Mouse (Mus musculus): ENCODE results near the gene Klhdc7b.

The Klhdc7b gene

DNA sequence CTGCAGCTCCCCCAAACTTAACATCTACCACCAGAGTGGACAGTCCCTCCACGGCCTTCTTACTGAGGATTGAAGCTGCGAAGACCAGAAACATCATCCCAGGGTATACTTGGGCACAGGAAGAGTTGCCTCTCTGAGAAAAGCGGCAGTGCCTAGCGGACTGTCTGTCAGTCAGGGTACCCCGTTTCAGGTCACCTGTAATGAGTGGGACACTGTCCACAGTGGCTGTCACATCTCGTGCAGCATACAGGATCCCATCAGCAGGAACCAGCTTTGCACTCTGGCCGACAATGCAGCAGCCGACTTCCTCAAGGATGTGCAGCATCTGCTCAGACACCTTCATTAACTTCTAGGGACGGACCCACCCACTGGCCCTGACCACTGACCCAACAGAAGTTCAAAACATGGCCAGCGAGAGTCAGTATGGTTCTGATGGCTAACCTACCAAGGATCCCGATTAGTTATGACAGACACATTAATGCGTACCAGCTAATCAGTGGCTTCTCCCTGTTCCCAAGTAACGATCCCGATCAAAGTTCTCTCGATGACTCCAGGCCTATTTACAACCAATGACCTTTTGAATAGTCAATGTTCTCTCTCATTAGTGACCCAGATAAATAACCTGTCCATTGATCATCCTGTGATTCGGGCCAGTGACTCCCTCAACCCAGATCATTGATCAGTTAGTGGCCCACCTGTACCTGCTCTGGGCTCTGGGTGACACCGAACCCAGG, 9.7 kb upstream of the Klhdc7b start:
- in situ Hi-C loops (cut with MboI, MseI): loop anchor here (5.0 kb wide), 1 partner anchor 52 kb away; the partner anchor contains the start of genes C730034F03Rik, Chkb, Cpt1b and Gm44502

GRCm38 (mm10) chr15:89376040-89376439, 8.7 kb upstream of the Klhdc7b start:
- in situ Hi-C loops (cut with MboI, MseI): no loop called here

GRCm38 (mm10) chr15:89376957-89377356, 7.8 kb upstream of the Klhdc7b start, which contains the start of gene Tymp:
Gene Tymp (minus strand): TSS chr15:89377039.
- in situ Hi-C loops (cut with MboI, MseI): no loop called here

DNA sequence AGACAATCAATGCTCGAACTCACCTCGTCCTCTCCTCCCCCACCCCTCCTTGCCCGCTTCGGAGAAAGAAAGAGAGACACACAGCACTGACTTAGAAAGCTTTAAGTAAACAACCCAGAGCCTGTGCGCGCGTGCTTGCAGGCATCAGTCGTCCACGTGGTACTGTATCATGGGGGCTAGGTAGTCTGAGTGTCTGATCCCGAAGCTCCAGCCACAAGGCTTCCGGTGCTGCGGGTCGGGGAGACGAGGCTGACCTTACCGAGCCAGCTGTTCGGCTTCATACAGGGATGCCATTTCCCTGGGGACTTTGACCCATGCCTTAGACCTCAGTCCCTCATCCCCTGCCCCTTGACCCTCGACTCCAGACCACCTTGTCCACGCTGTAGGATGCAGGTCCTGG, 7.4 kb upstream of the Klhdc7b start:
- in situ Hi-C loops (cut with MboI, MseI): no loop called here

- in situ Hi-C loops (cut with MboI, MseI): no loop called here
Observed at GRCm38 (mm10) chr15:89377938-89378828, 6.5 kb upstream of the Klhdc7b start.

DNA sequence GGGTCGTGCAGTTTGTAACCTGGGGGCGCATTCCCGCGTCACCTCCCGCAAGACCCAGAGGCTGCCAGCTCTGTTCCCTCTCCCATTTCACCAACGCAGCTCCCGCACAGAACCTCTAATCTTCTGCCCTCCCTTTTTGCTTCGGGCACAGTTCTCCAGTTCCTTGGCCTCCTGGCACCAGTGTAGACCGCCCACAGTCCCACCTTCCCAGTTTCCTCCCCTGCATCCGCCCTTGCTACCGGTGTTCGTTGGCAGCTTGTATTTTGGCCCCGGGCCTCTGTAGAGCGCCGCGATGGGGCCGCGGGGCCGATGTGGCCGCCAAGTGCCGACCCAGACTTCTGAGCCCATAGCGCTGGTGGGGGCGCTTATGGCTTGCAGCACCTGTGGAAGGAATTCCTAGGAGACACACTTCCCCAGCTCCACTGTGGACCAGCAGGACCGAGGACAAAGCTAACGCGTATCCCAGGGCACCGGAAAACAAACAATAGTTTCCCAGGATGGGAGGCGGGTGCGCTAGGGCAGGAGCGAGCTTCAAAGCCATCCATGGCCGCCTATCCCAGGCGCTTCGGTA, 5.8 kb upstream of the Klhdc7b start, which contains the start of gene Odf3b:
TSS of gene Odf3b (minus strand) at position 452 of the 571 bp plus-strand sequence.
- in situ Hi-C loops (cut with MboI, MseI): no loop called here

DNA sequence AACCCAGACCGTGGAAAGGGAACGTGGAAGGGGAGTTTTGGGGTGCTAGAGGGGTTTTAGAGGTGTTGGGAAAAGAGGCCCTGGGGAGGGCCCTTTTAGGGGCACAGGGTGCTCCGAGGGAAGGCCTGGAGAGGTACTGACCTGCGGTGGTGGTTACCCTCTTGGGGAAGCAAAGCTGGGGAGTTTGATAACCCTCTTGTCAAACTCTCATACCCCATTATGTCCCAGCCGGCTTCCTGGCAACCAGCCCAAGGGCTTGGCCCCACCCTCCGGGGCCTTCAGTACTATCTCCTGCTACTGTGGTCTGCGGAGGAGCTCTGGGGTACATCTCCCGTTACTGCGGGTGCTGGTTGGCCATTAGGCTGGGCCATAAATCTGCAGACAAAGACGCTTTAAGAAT, 5.3 kb upstream of the Klhdc7b start:
- in situ Hi-C loops (cut with MboI, MseI): no loop called here

GRCm38 (mm10) chr15:89387127-89387526, 2.4 kb downstream of the Klhdc7b start:
- in situ Hi-C loops (cut with MboI, MseI): no loop called here

GRCm38 (mm10) chr15:89390081-89390480, 5.4 kb downstream of the Klhdc7b start:
- in situ Hi-C loops (cut with MboI, MseI): no loop called here

DNA sequence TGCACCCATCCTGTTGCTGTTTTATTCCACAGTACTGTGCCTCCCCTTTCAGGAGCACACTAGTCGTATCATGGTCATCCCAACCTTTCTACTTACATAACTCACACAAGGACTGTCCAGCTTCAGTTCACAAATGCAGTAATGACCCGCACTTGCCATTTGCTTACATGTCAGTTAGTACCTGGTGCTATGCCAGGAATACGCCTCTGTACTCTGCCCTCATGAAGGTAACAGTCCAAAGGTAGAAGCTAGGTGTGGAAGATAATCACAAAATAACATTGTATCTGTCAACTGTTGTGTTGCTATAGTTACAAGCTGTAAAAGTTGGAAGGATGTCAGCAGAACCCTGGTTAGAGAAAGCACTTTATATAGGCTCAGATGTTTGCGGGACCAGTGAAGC, 12.2 kb downstream of the Klhdc7b start:
- in situ Hi-C loops (cut with MboI, MseI): no loop called here

GRCm38 (mm10) chr15:89398146-89398545, 13.4 kb downstream of the Klhdc7b start:
- in situ Hi-C loops (cut with MboI, MseI): no loop called here

GRCm38 (mm10) chr15:89399716-89400115, 15.0 kb downstream of the Klhdc7b start:
- in situ Hi-C loops (cut with MboI, MseI): no loop called here

DNA sequence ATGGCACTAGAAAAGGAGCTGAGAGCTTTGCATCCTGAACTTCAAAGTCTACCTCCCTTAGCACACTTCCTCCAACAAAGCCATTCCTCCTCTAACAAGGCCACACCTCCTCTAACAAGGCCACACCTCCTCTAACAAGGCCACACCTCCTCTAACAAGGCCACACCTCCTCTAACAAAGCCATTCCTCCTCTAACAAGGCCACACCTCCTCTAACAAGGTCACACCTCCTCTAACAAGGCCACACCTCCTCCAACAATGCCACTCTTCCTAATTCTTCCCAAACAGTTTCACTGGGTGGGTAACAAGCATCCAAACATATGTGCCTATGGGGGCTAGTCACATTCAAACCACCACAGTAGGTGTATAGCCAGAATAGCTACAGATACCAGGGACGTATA, 17.8 kb downstream of the Klhdc7b start:
- in situ Hi-C loops (cut with MboI, MseI): no loop called here

DNA sequence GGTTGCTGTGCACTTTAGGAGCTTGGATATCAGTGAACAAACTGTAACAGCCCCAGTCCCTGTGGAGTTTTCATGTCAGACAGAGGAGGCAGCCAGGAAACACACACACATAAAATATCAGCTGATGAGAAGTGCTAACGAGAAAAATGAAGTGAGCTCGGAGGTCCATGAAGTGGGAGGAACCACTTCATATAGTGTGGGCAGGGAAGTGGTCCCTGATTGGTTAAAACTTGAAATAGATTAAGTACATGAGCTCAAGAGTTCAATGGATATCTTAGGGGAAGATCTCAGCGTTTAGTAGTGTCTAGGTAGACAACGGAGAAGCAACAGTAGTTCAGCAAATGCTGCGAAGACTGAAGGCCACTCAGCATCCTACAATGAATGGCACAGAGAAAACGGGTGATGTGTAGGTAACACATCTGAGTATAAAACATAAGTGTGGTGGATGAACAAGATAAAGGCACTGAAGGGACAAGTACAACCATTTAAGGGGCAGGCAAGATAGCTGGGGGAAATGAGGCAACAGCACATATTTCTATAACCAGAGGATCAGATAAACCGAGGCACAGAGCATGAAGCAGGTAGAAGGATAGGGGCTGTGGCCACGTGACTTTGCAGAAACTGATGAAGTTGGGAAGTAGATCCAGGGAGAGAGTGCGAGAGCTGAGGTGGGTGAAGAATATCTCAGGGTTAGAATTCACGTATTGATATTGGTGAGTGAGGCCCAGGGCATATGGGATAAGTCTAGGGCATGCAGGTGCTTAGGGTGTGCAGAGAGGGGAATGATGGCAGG, 20.3 kb downstream of the Klhdc7b start:
- in situ Hi-C loops (cut with MboI, MseI): no loop called here

DNA sequence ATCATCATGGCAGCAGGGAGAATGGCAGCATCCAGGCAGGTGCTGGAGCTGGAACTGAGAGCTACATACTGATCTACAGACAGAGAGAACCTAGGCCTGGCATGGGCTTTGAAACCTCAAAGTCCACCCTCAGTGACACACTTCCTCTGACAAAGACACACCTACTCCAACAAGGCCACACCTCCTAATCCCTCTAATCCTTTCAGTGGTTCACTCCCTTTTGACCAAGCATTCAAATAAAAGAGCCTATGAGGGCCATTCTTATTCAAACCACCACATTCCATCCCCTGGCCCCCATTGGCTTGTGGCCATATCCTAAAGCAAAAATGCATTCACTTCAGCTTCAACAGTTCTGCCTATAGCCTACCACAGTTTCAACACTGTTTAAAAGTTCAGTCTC, 22.0 kb downstream of the Klhdc7b start:
- in situ Hi-C loops (cut with MboI, MseI): no loop called here

DNA sequence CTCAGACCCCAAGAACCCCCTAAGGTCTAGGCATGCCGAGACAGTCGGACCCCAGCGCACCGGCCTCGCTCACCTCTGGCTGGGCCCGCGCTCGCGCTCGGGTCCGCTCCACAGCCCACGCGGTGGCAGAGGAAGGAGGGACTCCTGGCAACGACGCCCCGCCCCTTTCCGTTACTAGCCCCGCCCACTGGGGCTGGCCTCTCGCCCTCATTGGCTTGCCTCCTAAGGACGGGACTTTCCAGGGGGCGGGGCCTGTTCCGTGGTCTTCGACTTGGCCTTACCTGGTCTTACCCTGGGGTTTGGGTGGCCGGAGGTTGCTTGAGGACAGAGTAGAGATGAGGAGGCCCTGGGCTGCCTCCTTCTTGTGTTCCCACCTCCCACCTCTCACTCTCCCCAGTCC, 25.4 kb downstream of the Klhdc7b start, which contains the start of gene Syce3:
TSS of gene Syce3 (minus strand) at position 386 of the 400 bp plus-strand sequence.
- in situ Hi-C loops (cut with MboI, MseI): no loop called here

GRCm38 (mm10) chr15:89415282-89415681, 30.6 kb downstream of the Klhdc7b start:
- in situ Hi-C loops (cut with MboI, MseI): no loop called here

DNA sequence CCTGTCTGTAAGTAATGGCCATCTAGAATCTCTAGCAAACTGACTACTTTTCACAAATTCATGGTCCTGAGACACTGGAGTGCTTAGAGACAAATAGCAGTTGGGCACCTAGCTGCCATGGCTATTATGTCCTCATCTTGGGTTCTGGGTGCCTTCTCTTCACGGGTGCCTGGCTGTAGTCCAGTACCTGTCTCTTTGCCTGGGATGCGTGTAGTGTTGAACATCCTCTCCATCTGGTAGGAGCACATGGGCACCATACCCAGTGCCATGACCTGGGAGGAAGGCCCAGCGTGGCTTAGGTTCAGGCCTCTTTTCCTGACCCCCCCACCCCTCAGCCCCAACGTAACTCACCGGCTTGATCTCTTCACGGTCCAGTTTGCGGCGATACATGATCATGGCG, 37.2 kb downstream of the Klhdc7b start:
- in situ Hi-C loops (cut with MboI, MseI): no loop called here

GRCm38 (mm10) chr15:89424621-89425020, 39.9 kb downstream of the Klhdc7b start:
- in situ Hi-C loops (cut with MboI, MseI): loop anchor here (5.0 kb wide), 1 partner anchor 52 kb away; the partner anchor contains the start of gene Sco2

DNA sequence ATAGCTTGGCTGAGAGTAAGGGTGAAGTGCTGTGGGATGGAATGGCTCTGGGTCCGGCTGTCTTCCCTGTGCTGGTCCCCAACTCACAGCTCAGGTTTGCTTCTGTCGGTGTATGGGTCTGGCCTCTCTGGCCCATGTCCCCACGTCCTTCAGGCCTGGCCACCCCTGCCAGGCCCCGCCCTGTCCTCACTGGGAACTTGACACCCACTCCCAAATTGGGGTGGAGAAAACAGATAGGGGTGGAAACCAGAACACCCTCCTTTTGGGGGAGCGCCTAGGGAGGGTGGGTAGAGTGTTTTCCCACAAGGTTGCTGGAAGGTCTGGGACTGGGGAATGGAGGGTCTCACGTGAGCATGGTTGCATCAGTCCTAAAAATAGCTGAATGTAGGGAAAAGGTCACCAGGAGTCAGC, 41.0 kb downstream of the Klhdc7b start, which contains the start of gene Cpt1b:
TSS of gene Cpt1b (minus strand) at position 153 of the 411 bp plus-strand sequence.
- in situ Hi-C loops (cut with MboI, MseI): loop anchor here (5.0 kb wide), 1 partner anchor 53 kb away; the partner anchor contains the start of gene Sco2

DNA sequence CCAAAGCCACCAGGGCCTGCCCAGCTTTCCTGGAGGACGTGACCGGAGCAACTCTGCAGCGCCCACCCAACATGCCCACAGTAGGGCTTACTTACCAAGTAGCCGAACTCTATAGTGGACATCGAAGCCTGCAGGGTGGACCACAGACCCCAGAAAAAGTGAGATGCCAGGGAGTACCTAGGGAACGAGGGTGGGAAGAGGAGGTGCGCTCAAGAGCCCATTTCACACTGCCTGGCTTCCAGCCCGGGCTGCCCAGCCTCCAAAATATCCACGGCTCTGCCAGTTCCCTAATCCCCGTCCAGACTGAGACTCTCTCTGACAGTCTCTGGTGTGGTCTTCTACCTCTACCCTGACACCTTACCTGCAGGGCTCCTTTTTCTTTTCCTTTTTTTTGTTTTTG, 42.0 kb downstream of the Klhdc7b start:
- in situ Hi-C loops (cut with MboI, MseI): loop anchor here (5.0 kb wide), 1 partner anchor 54 kb away; the partner anchor contains the start of gene Sco2

Data from T-helper 1 cell (primary cell).